In the genomic region with DNA sequence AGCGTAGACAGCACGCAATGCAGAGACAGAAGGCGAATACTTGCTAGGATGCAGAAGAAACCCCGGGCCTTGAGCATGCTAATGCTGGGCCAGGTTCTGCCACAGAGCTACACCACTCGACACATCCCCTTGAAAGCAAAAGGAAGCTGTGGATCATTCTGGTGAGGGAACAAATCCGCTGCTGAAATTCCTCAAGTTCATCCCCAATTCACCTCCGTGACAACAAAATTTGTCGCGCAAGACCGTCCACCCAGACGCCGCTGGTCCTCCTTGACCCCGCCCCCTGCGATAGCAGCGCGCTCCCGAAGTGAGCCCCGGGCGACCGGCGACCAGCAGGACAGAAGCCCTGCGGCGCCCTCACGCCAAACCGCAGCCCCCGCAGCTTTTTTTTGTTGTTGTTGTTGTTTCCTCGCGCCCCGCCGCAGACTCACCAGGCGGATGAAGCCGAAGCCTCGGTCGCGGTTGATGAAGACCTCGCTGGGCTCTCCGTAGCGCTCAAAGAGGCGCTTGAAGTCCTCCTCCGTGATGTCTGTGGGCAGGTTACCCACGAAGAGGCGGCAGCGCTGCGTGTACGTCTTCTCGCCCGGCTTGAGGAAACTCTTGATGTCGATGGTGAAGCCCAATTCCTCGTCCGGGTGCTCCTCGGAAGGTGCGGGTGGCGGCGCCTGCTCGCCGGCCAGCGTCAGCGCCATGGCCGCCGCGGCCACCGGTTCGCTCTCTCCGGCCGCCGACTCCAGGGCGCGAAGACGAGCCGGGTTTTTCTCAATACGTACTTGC, we compare ENCODE assay signal across 8 mouse cellular contexts. TPM values are rescaled to one million over a fixed set of nuclear protein-coding genes. Genes with fewer than 3 reads are reported as not detected.
DNase-seq lines count a peak whose midpoint lies in the region; ATAC-seq and TF ChIP-seq lines count a peak whose summit lies in the region.

No protein-coding gene starts in this region.

- peak overlapping the region; percentile 95 for H3K9ac ChIP-seq in kidney, embryonic 15.5 days

- H3K27ac ChIP-seq in embryonic fibroblast, embryonic 13.5 days (ENCODE audit: insufficient read depth, low read length), result peak overlapping the region; percentile 85
- H3K27ac ChIP-seq in heart, embryonic 10.5 days, result peak overlapping the region; percentile 98
- peak overlapping the region; percentile 96 for H3K27ac ChIP-seq in kidney, embryonic 15.5 days

- no peak for TF ChIP-seq CTCF in embryonic fibroblast, embryonic 13.5 days (IDR thresholded peaks at IDR 0.05; ENCODE audit: borderline replicate concordance, insufficient read depth, low read length)

- under 1% methylated on average over 71 of the region's 71 CpGs for WGBS in heart, embryonic 10.5 days
- WGBS in kidney, embryonic 15.5 days, result under 1% methylated on average over 71 of the region's 71 CpGs

- H3K27me3 ChIP-seq in heart, embryonic 10.5 days (ENCODE audit: insufficient read depth, poor library complexity, severe bottlenecking), result no peaks in the 10 kb centered on the region
- no peaks in the 10 kb centered on the region for H3K27me3 ChIP-seq in kidney, embryonic 15.5 days

- H3K4me3 ChIP-seq in embryonic fibroblast, embryonic 13.5 days (ENCODE audit: insufficient read depth, low read length), result peak overlapping the region; percentile 84
- H3K4me3 ChIP-seq in heart, embryonic 10.5 days, result peak overlapping the region; percentile 97
- H3K4me3 ChIP-seq in kidney, embryonic 15.5 days (replicated peaks), result peak overlapping the region; percentile 98

- H3K36me3 ChIP-seq in heart, embryonic 10.5 days, result peaks cover 4% of the 10 kb centered on the region; the same call in 1 of the 2 replicates
- H3K36me3 ChIP-seq in kidney, embryonic 15.5 days, result peaks cover 10% of the 10 kb centered on the region; the same call in 1 of the 2 replicates

- no peak; the same call in 1 of the 2 replicates for TF ChIP-seq POLR2A in embryonic fibroblast, embryonic 13.5 days (IDR thresholded peaks at IDR 0.05; ENCODE audit: low read depth, low read length)

- peaks cover 3% of the 10 kb centered on the region for H3K4me1 ChIP-seq in embryonic fibroblast, embryonic 13.5 days (ENCODE audit: control insufficient read depth, insufficient read depth, low read length)
- H3K4me1 ChIP-seq in heart, embryonic 10.5 days, result peaks cover 20% of the 10 kb centered on the region
- peaks cover 29% of the 10 kb centered on the region for H3K4me1 ChIP-seq in kidney, embryonic 15.5 days

- peak overlapping the region; percentile 79 for H3K4me2 ChIP-seq in kidney, embryonic 15.5 days

- peak; percentile 65 to 69 for DNase-seq in B cell, adult 2 months
- peak; percentile 74 for DNase-seq in brain, adult 2 months (ENCODE audit: low read depth, low spot score)
- peak; percentile 90 for DNase-seq in heart, embryonic 10.5 days (ENCODE audit: low spot score)
- peak; percentile 91 for DNase-seq in liver
- DNase-seq in spleen, postnatal 36 days (ENCODE audit: low spot score in 2 of 2), result peak; percentile 71 to 79

- no peaks in the 10 kb centered on the region for H3K9me3 ChIP-seq in heart, embryonic 10.5 days
- H3K9me3 ChIP-seq in kidney, embryonic 15.5 days (replicated peaks), result no peaks in the 10 kb centered on the region

- ATAC-seq in kidney, embryonic 15.5 days (replicated peaks; ENCODE audit: low FRiP score), result peak; percentile 44; the same call in 1 of the 2 replicates
- ATAC-seq in monocyte, adult 5-6 weeks (replicated peaks; ENCODE audit: insufficient number of reproducible peaks, low FRiP score, low TSS enrichment, poor library complexity, severe bottlenecking), result peak; percentile 29; the same call in 1 of the 2 replicates

RNA-seq across cellular contexts. Expression of a gene that starts 0.6 kb away (rescaled TPM):
- 47.7 and 57.4 TPM in 2 replicates for polyA plus RNA-seq in embryonic fibroblast, embryonic 13.5 days (2011; ENCODE audit: insufficient read length, low read depth, missing spikeins)
- 28.3 and 29.2 TPM in 2 replicates for polyA plus RNA-seq in heart, embryonic 10.5 days (2016; fragmentation: Nextera tagmentation; extraction: Ambion mirVana)
- polyA plus RNA-seq in kidney, embryonic 15.5 days (2015; fragmentation: Nextera tagmentation; extraction: Ambion mirVana), result 36.1 and 39.7 TPM in 2 replicates
- total RNA-seq in monocyte, adult 5-6 weeks (2017), result 62.4 to 138 TPM (median 119 TPM) in 3 replicates

RNA-seq across cellular contexts. Expression of a gene that starts 34.0 kb away (rescaled TPM):
- 34.6 and 43.3 TPM in 2 replicates for polyA plus RNA-seq in embryonic fibroblast, embryonic 13.5 days (2011; ENCODE audit: insufficient read length, low read depth, missing spikeins)
- polyA plus RNA-seq in heart, embryonic 10.5 days (2016; fragmentation: Nextera tagmentation; extraction: Ambion mirVana), result 16.2 and 21.3 TPM in 2 replicates
- 32.5 and 33.5 TPM in 2 replicates for polyA plus RNA-seq in kidney, embryonic 15.5 days (2015; fragmentation: Nextera tagmentation; extraction: Ambion mirVana)
- 36.4 to 50.8 TPM (median 44.7 TPM) in 3 replicates for total RNA-seq in monocyte, adult 5-6 weeks (2017)

Comparison
In these comparisons a context has a peak if more than half of its experiments do, and no peak if none do; other contexts are left out.
1. Peak in every context shown above with its lines: DNase-seq, ATAC-seq, H3K4me3 ChIP-seq and H3K27ac ChIP-seq.